Mouse (Mus musculus): ENCODE data around the gene Pln. TPM values are rescaled to one million over a fixed set of nuclear protein-coding genes. Genes with fewer than 3 reads are reported as not detected.

Pln gene
- polyA plus RNA-seq, 1 experiment from 2014 or later, result 2.1 TPM

GRCm38 (mm10) chr10:53343384-53343783 lies 5.9 kb downstream of the Pln start:
- Histone ChIP-seq H3K4me1 (no peaks in the 10 kb centered on the region), H3K36me3 (replicated peaks) (no peaks in the 10 kb centered on the region), H3K9me3 (no peaks in the 10 kb centered on the region), H3K27me3 (no peaks in the 10 kb centered on the region), H3K27ac (no peak overlapping the region), H3K4me3 (replicated peaks) (no peak overlapping the region), H3K4me2 (no peak overlapping the region), H3K9ac (no peak overlapping the region)
- no peak for ATAC-seq (ENCODE audit: low FRiP score)
- WGBS, result 81% methylated on average over 6 of the region's 6 CpGs

GRCm38 (mm10) chr10:53343865-53344264 lies 6.4 kb downstream of the Pln start:
- no peak for ATAC-seq (ENCODE audit: low FRiP score)
- no peaks in the 10 kb centered on the region for H3K27me3 ChIP-seq
- no peaks in the 10 kb centered on the region for H3K9me3 ChIP-seq
- WGBS, result 70% methylated on average over 10 of the region's 10 CpGs
- no peak overlapping the region for H3K4me2 ChIP-seq
- H3K4me1 ChIP-seq, result no peaks in the 10 kb centered on the region
- no peak overlapping the region for H3K4me3 ChIP-seq (replicated peaks)
- 0 out of 2 replicates have a peak, but pooled peaks cover 5% of the 10 kb centered on the region for H3K36me3 ChIP-seq (replicated peaks)
- H3K9ac ChIP-seq, result no peak overlapping the region
- no peak overlapping the region for H3K27ac ChIP-seq

GRCm38 (mm10) chr10:53345508-53345907 lies 8.0 kb downstream of the Pln start:
- no peaks in the 10 kb centered on the region for H3K9me3 ChIP-seq
- no peaks in the 10 kb centered on the region for H3K4me1 ChIP-seq
- H3K27me3 ChIP-seq, result no peaks in the 10 kb centered on the region
- H3K4me2 ChIP-seq, result no peak overlapping the region
- 91% methylated on average over 4 of the region's 4 CpGs for WGBS
- no peak overlapping the region for H3K27ac ChIP-seq
- H3K4me3 ChIP-seq (replicated peaks), result no peak overlapping the region
- ATAC-seq (ENCODE audit: low FRiP score), result no peak
- no peak overlapping the region for H3K9ac ChIP-seq
- H3K36me3 ChIP-seq (replicated peaks), result 0 out of 2 replicates have a peak, but pooled peaks cover 5% of the 10 kb centered on the region

GRCm38 (mm10) chr10:53346506-53346905 lies 9.0 kb downstream of the Pln start:
- 51% methylated on average over 3 of the region's 3 CpGs for WGBS
- H3K9ac ChIP-seq, result no peak overlapping the region
- 0 out of 2 replicates have a peak, but pooled peaks cover 5% of the 10 kb centered on the region for H3K36me3 ChIP-seq (replicated peaks)

GRCm38 (mm10) chr10:53346916-53347315 lies 9.4 kb downstream of the Pln start:
- Histone ChIP-seq H3K36me3 (replicated peaks) (0 out of 2 replicates have a peak, but pooled peaks cover 5% of the 10 kb centered on the region), H3K4me2 (no peak overlapping the region), H3K27ac (no peak overlapping the region), H3K4me1 (no peaks in the 10 kb centered on the region), H3K27me3 (no peaks in the 10 kb centered on the region), H3K9me3 (no peaks in the 10 kb centered on the region), H3K9ac (no peak overlapping the region), H3K4me3 (replicated peaks) (no peak overlapping the region)
- 89% methylated on average over 5 of the region's 5 CpGs for WGBS
- ATAC-seq (ENCODE audit: low FRiP score), result no peak

More at GRCm38 (mm10) chr10:53346506-53346905, 9.0 kb downstream of the Pln start:
- H3K9me3 ChIP-seq, result no peaks in the 10 kb centered on the region
- no peak for ATAC-seq (ENCODE audit: low FRiP score)
- no peaks in the 10 kb centered on the region for H3K27me3 ChIP-seq
- H3K27ac ChIP-seq, result no peak overlapping the region
- no peak overlapping the region for H3K4me3 ChIP-seq (replicated peaks)
- H3K4me1 ChIP-seq, result no peaks in the 10 kb centered on the region
- no peak overlapping the region for H3K4me2 ChIP-seq

GRCm38 (mm10) chr10:53347787-53348755 lies 10.6 kb downstream of the Pln start:
- no peaks in the 10 kb centered on the region for H3K27me3 ChIP-seq
- H3K4me2 ChIP-seq, result no peak overlapping the region
- no peaks in the 10 kb centered on the region for H3K9me3 ChIP-seq
- no peaks in the 10 kb centered on the region for H3K4me1 ChIP-seq
- H3K4me3 ChIP-seq (replicated peaks), result no peak overlapping the region
- no peak overlapping the region for H3K9ac ChIP-seq
- H3K27ac ChIP-seq, result no peak overlapping the region
- H3K36me3 ChIP-seq (replicated peaks), result 0 out of 2 replicates have a peak, but pooled peaks cover 5% of the 10 kb centered on the region
- 57% methylated on average over 10 of the region's 10 CpGs for WGBS
- peak; percentile 24; the same call in 1 of the 2 replicates for ATAC-seq (ENCODE audit: low FRiP score)

- 83% methylated on average over 1 of the region's 1 CpGs for WGBS
Measured at GRCm38 (mm10) chr10:53349254-53349653, 11.8 kb downstream of the Pln start.

GRCm38 (mm10) chr10:53353665-53354064 lies 16.2 kb downstream of the Pln start:
- ATAC-seq (ENCODE audit: low FRiP score), result no peak
- 85% methylated on average over 3 of the region's 3 CpGs for WGBS
- Histone ChIP-seq H3K27me3 (no peaks in the 10 kb centered on the region), H3K27ac (no peak overlapping the region), H3K9ac (no peak overlapping the region), H3K4me2 (no peak overlapping the region), H3K4me3 (replicated peaks) (no peak overlapping the region), H3K4me1 (no peaks in the 10 kb centered on the region), H3K9me3 (no peaks in the 10 kb centered on the region), H3K36me3 (replicated peaks) (peaks cover 11% of the 10 kb centered on the region)

More at GRCm38 (mm10) chr10:53349254-53349653, 11.8 kb downstream of the Pln start:
- Histone ChIP-seq H3K9ac (no peak overlapping the region), H3K4me2 (no peak overlapping the region), H3K27ac (no peak overlapping the region), H3K36me3 (replicated peaks) (0 out of 2 replicates have a peak, but pooled peaks cover 5% of the 10 kb centered on the region), H3K27me3 (no peaks in the 10 kb centered on the region), H3K4me3 (replicated peaks) (no peak overlapping the region), H3K9me3 (no peaks in the 10 kb centered on the region), H3K4me1 (no peaks in the 10 kb centered on the region)
- no peak for ATAC-seq (ENCODE audit: low FRiP score)

GRCm38 (mm10) chr10:53359016-53359415 lies 21.5 kb downstream of the Pln start:
- H3K9me3 ChIP-seq, result 0 out of 2 replicates have a peak, but pooled peaks cover 4% of the 10 kb centered on the region
- ATAC-seq (ENCODE audit: low FRiP score), result no peak

GRCm38 (mm10) chr10:53364311-53364710 lies 26.8 kb downstream of the Pln start:
- Histone ChIP-seq H3K9me3 (0 out of 2 replicates have a peak, but pooled peaks cover 4% of the 10 kb centered on the region), H3K4me3 (replicated peaks) (no peak overlapping the region), H3K4me1 (no peaks in the 10 kb centered on the region), H3K9ac (no peak overlapping the region), H3K4me2 (no peak overlapping the region), H3K27me3 (no peaks in the 10 kb centered on the region), H3K36me3 (replicated peaks) (0 out of 2 replicates have a peak, but pooled peaks cover 3% of the 10 kb centered on the region), H3K27ac (no peak overlapping the region)
- no peak for ATAC-seq (ENCODE audit: low FRiP score)

More at GRCm38 (mm10) chr10:53359016-53359415, 21.5 kb downstream of the Pln start:
- H3K4me2 ChIP-seq, result no peak overlapping the region
- H3K27me3 ChIP-seq, result no peaks in the 10 kb centered on the region
- no peak overlapping the region for H3K27ac ChIP-seq
- no peaks in the 10 kb centered on the region for H3K4me1 ChIP-seq
- H3K4me3 ChIP-seq (replicated peaks), result no peak overlapping the region
- no peak overlapping the region for H3K9ac ChIP-seq
- peaks cover 12% of the 10 kb centered on the region for H3K36me3 ChIP-seq (replicated peaks)
- WGBS, result 92% methylated on average over 3 of the region's 3 CpGs

- ATAC-seq (ENCODE audit: low FRiP score), result no peak
- Histone ChIP-seq H3K4me1 (no peaks in the 10 kb centered on the region), H3K27ac (no peak overlapping the region), H3K36me3 (replicated peaks) (peaks cover 11% of the 10 kb centered on the region; the same call in 1 of the 2 replicates), H3K9me3 (peaks cover 17% of the 10 kb centered on the region), H3K9ac (no peak overlapping the region), H3K4me3 (replicated peaks) (no peak overlapping the region), H3K27me3 (no peaks in the 10 kb centered on the region), H3K4me2 (no peak overlapping the region)
- 90% methylated on average over 2 of the region's 2 CpGs for WGBS
Measured at GRCm38 (mm10) chr10:53367265-53367664, 29.8 kb downstream of the Pln start.

GRCm38 (mm10) chr10:53373885-53374578 lies 36.6 kb downstream of the Pln start:
- peaks cover 7% of the 10 kb centered on the region; the same call in 1 of the 2 replicates for H3K36me3 ChIP-seq (replicated peaks)
- peaks cover 18% of the 10 kb centered on the region for H3K4me1 ChIP-seq
- H3K9ac ChIP-seq, result no peak overlapping the region
- no peaks in the 10 kb centered on the region for H3K27me3 ChIP-seq
- no peak overlapping the region for H3K4me3 ChIP-seq (replicated peaks)
- peaks cover 13% of the 10 kb centered on the region for H3K9me3 ChIP-seq
- no peak overlapping the region for H3K4me2 ChIP-seq
- no peak for ATAC-seq (ENCODE audit: low FRiP score)
- WGBS, result 89% methylated on average over 6 of the region's 6 CpGs
- no peak overlapping the region for H3K27ac ChIP-seq
